Mouse (Mus musculus) ES-Bruce4 (cell line): ENCODE data around the gene Slc28a3.

Experiments used
- CTCF ChIP-seq: IDR thresholded peaks from one replicate; pipeline ENCODE4 v1.8.1; 2011; ENCODE audit warnings: low read depth, low read length
- EP300 ChIP-seq: IDR thresholded peaks from 2 replicates; pipeline ENCODE4 v1.6.1; 2011; ENCODE audit warnings: low read depth, low read length; ENCODE audit not compliant: insufficient read depth
- POLR2A ChIP-seq: IDR thresholded peaks from one replicate; pipeline ENCODE4 v1.8.1; 2011; ENCODE audit warnings: low read length; ENCODE audit not compliant: insufficient read depth

DNA sequence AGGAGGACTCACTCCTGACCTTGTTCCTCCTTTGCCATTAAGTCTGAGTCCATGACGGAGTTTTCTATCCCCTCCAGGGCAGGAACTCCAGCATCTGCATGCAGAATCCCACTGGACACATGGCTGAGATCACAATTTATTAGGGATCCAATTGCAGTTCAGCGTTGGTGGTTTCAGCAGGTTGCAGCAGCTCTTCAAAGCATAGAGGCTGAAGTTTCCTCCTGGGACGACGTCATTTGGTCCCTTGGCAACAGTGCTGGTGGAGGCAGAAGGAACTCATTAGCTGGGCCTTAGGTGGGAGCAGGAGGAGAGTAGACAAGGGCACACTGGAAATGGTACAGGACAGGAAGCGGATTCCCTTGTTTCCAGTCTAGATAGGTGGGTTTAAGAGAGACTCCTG is 55.1 kb downstream of the Slc28a3 start:
- TF ChIP-seq EP300 (no peak), POLR2A (no peak), CTCF (no peak)
